Mouse (Mus musculus): ENCODE measurements around the gene Ppp2r5a. TPM values are rescaled to one million over a fixed set of nuclear protein-coding genes. Genes with fewer than 3 reads are reported as not detected.
A peak's percentile ranks its signal among the peaks of the same experiment; 100 is the strongest.

Gene Ppp2r5a
- polyA plus RNA-seq, 1 experiment from 2014 or later: 10.5 TPM

- DNase-seq (ENCODE audit: low spot score) (no peak), ATAC-seq (no peak)
- Histone ChIP-seq H3K9me3 (replicated peaks; ENCODE audit: control insufficient read depth, low read length) (no peaks in the 10 kb centered on the region), H3K27me3 (replicated peaks; ENCODE audit: control insufficient read depth, insufficient read depth, low read length) (no peaks in the 10 kb centered on the region), H3K9ac (ENCODE audit: low read length) (no peak overlapping the region), H3K27ac (ENCODE audit: low read depth, low read length) (no peak overlapping the region), H3K4me1 (ENCODE audit: control insufficient read depth, insufficient read depth, low read length) (no peaks in the 10 kb centered on the region), H3K36me3 (ENCODE audit: control insufficient read depth, insufficient read depth, low read length) (peaks cover 68% of the 10 kb centered on the region), H3K4me2 (ENCODE audit: low read length) (no peak overlapping the region), H3K4me3 (ENCODE audit: low read depth, low read length) (no peak overlapping the region)
- WGBS: 80% methylated on average over 1 of the region's 1 CpGs
These were observed 46.1 kb downstream of the Ppp2r5a start for GRCm38 (mm10) chr1:191356936-191357335.

GRCm38 (mm10) chr1:191353836-191354235 lies 49.2 kb downstream of the Ppp2r5a start:
- Histone ChIP-seq H3K4me3 (ENCODE audit: low read depth, low read length) (no peak overlapping the region), H3K36me3 (ENCODE audit: control insufficient read depth, insufficient read depth, low read length) (peaks cover 86% of the 10 kb centered on the region), H3K27me3 (replicated peaks; ENCODE audit: control insufficient read depth, insufficient read depth, low read length) (no peaks in the 10 kb centered on the region), H3K9ac (ENCODE audit: low read length) (no peak overlapping the region), H3K4me2 (ENCODE audit: low read length) (no peak overlapping the region), H3K9me3 (replicated peaks; ENCODE audit: control insufficient read depth, low read length) (no peaks in the 10 kb centered on the region), H3K27ac (ENCODE audit: low read depth, low read length) (no peak overlapping the region), H3K4me1 (ENCODE audit: control insufficient read depth, insufficient read depth, low read length) (no peaks in the 10 kb centered on the region)
- ATAC-seq (no peak), DNase-seq (ENCODE audit: low spot score) (no peak)
- WGBS: 83% methylated on average over 4 of the region's 4 CpGs

DNA sequence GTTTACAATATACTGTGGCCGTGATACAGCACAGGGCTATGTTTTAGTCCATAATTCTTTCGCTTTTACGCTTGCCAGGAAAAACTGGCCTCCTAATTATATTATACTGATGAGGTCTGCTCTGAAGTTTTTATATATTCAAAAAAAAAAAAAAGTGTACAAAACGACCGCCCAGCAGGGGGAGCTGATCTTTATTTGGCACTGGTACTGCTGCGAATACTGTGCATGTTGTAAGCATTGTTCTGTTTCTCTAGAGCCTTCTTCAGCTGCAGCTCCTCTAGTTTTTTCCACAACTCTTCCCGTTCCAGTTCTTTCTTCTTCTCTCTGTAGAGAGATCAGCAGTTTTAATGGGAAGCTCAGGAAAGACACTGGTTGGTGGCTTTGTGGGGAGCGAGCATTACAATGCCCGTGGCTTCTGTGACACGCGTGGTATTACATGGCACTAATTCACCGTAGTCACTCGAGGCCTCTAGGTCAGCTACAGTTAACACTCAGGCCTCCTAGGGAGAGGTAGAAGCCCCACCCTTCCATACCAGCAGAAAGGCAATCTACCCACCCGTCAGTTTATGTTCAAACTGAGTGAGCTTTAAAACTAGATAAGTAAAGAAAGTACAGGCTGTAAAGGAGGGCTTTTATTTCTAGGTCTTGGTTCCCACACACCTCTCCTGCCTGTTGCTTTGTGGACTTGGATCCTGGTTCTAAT lies 50.1 kb downstream of the Ppp2r5a start:
- Histone ChIP-seq H3K36me3 (ENCODE audit: control insufficient read depth, insufficient read depth, low read length) (peaks cover 84% of the 10 kb centered on the region), H3K27me3 (replicated peaks; ENCODE audit: control insufficient read depth, insufficient read depth, low read length) (no peaks in the 10 kb centered on the region), H3K4me3 (ENCODE audit: low read depth, low read length) (no peak overlapping the region), H3K27ac (ENCODE audit: low read depth, low read length) (no peak overlapping the region; the same call in 1 of the 2 replicates), H3K4me2 (ENCODE audit: low read length) (no peak overlapping the region), H3K9ac (ENCODE audit: low read length) (no peak overlapping the region), H3K4me1 (ENCODE audit: control insufficient read depth, insufficient read depth, low read length) (no peaks in the 10 kb centered on the region), H3K9me3 (replicated peaks; ENCODE audit: control insufficient read depth, low read length) (no peaks in the 10 kb centered on the region)
- peak; percentile 84 for DNase-seq (ENCODE audit: low spot score)
- 62% methylated on average over 14 of the region's 14 CpGs for WGBS
- no peak for ATAC-seq

DNA sequence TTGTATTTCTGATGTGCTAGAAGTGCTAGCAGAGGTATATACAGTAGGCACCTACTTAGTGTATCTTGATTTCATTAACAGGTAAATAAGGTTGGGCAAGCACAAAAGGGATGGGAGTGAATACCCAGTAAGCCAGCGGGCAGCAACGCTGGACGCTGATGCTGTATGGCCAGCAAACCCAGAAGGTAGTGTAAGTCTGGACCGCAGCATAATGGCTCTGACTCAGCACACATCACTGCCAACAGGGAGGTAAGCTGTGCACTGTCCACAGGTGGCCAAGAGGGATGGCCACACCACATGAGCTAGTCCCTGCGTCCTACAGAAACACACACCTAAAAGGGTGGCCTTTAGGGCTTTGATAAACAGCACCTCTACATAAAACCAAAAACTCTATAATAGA lies 52.7 kb downstream of the Ppp2r5a start:
- WGBS: 96% methylated on average over 5 of the region's 5 CpGs

DNA sequence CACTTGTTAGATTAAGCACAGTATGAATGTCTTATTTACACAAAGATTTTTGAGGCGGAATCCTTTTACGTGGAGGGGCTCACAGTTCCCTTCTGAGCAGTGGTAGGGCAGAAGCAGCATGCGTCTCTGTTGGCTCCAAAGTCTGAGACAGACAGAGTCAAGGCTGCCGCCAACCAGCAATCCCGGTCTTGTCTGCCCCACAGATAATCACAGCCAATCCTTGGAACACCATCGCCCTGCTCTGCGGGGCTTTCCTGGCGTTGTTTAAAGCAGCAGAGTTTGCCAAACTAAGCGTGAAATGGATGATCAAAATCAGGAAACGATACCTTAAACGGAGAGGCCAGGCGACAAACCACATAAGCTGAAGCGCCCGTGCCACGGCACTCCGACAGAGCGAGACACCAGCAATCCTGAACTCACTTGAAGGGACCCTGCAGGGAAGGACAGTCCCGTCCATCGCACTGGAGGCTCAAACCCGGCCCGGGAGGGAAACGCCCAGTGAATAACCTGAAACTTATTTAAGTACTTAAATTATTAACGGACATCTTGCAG lies 53.5 kb downstream of the Ppp2r5a start:
- H3K27me3 ChIP-seq (replicated peaks; ENCODE audit: control insufficient read depth, insufficient read depth, low read length): no peaks in the 10 kb centered on the region
- H3K4me1 ChIP-seq (ENCODE audit: control insufficient read depth, insufficient read depth, low read length): no peaks in the 10 kb centered on the region
- peaks cover 90% of the 10 kb centered on the region for H3K36me3 ChIP-seq (ENCODE audit: control insufficient read depth, insufficient read depth, low read length)
- 80% methylated on average over 23 of the region's 23 CpGs for WGBS
- no peaks in the 10 kb centered on the region for H3K9me3 ChIP-seq (replicated peaks; ENCODE audit: control insufficient read depth, low read length)
- no peak overlapping the region for H3K4me2 ChIP-seq (ENCODE audit: low read length)
- ATAC-seq (no peak), DNase-seq (ENCODE audit: low spot score) (peak; percentile 9)
- H3K27ac ChIP-seq (ENCODE audit: low read depth, low read length): no peak overlapping the region
- H3K9ac ChIP-seq (ENCODE audit: low read length): no peak overlapping the region; the same call in 1 of the 2 replicates
- no peak overlapping the region for H3K4me3 ChIP-seq (ENCODE audit: low read depth, low read length)

More for the DNA sequence above, 52.7 kb downstream of the Ppp2r5a start:
- H3K4me3 ChIP-seq (ENCODE audit: low read depth, low read length): no peak overlapping the region
- ATAC-seq (no peak), DNase-seq (ENCODE audit: low spot score) (no peak)
- H3K9me3 ChIP-seq (replicated peaks; ENCODE audit: control insufficient read depth, low read length): no peaks in the 10 kb centered on the region
- H3K36me3 ChIP-seq (ENCODE audit: control insufficient read depth, insufficient read depth, low read length): peaks cover 88% of the 10 kb centered on the region
- H3K27ac ChIP-seq (ENCODE audit: low read depth, low read length): no peak overlapping the region
- no peaks in the 10 kb centered on the region for H3K27me3 ChIP-seq (replicated peaks; ENCODE audit: control insufficient read depth, insufficient read depth, low read length)
- H3K4me1 ChIP-seq (ENCODE audit: control insufficient read depth, insufficient read depth, low read length): no peaks in the 10 kb centered on the region
- no peak overlapping the region for H3K4me2 ChIP-seq (ENCODE audit: low read length)
- no peak overlapping the region for H3K9ac ChIP-seq (ENCODE audit: low read length)

GRCm38 (mm10) chr1:191348996-191349395 lies 54.1 kb downstream of the Ppp2r5a start:
- Histone ChIP-seq H3K9ac (ENCODE audit: low read length) (no peak overlapping the region), H3K27me3 (replicated peaks; ENCODE audit: control insufficient read depth, insufficient read depth, low read length) (no peaks in the 10 kb centered on the region), H3K4me3 (ENCODE audit: low read depth, low read length) (no peak overlapping the region), H3K9me3 (replicated peaks; ENCODE audit: control insufficient read depth, low read length) (no peaks in the 10 kb centered on the region), H3K4me2 (ENCODE audit: low read length) (no peak overlapping the region), H3K36me3 (ENCODE audit: control insufficient read depth, insufficient read depth, low read length) (peaks cover 88% of the 10 kb centered on the region), H3K27ac (ENCODE audit: low read depth, low read length) (no peak overlapping the region), H3K4me1 (ENCODE audit: control insufficient read depth, insufficient read depth, low read length) (no peaks in the 10 kb centered on the region)
- WGBS: 66% methylated on average over 5 of the region's 5 CpGs
- no peak for DNase-seq (ENCODE audit: low spot score)
- ATAC-seq: no peak

- H3K27me3 ChIP-seq (replicated peaks; ENCODE audit: control insufficient read depth, insufficient read depth, low read length): no peaks in the 10 kb centered on the region
- H3K36me3 ChIP-seq (ENCODE audit: control insufficient read depth, insufficient read depth, low read length): peaks cover 88% of the 10 kb centered on the region
- WGBS: 83% methylated on average over 2 of the region's 2 CpGs
- no peak for ATAC-seq
- H3K4me3 ChIP-seq (ENCODE audit: low read depth, low read length): no peak overlapping the region
- H3K27ac ChIP-seq (ENCODE audit: low read depth, low read length): no peak overlapping the region
- H3K4me1 ChIP-seq (ENCODE audit: control insufficient read depth, insufficient read depth, low read length): no peaks in the 10 kb centered on the region
- H3K4me2 ChIP-seq (ENCODE audit: low read length): no peak overlapping the region
- no peak for DNase-seq (ENCODE audit: low spot score)
- H3K9me3 ChIP-seq (replicated peaks; ENCODE audit: control insufficient read depth, low read length): no peaks in the 10 kb centered on the region
- no peak overlapping the region for H3K9ac ChIP-seq (ENCODE audit: low read length)
These were observed 54.5 kb downstream of the Ppp2r5a start for GRCm38 (mm10) chr1:191348592-191348991.

DNA sequence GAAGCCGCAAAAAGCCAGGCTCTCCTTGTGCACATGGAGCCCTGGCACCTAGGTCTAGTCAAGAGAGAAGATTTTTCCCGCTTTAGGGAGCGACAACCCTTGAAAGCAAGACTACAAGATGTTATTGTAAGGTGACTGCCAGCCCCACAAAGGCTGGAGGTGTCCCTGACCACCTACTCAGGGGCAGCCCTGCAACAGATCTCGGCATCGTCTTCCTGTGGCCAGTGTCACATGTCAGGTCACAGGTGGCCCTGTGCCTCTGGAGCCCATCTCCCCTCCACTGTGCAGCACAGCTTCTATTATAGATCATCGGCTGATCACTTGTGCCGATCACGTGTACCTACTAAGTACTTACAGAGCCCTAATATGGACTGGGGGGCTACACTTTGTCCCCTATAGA lies 55.5 kb downstream of the Ppp2r5a start:
- DNase-seq (ENCODE audit: low spot score): no peak
- H3K9me3 ChIP-seq (replicated peaks; ENCODE audit: control insufficient read depth, low read length): no peaks in the 10 kb centered on the region
- no peak overlapping the region for H3K9ac ChIP-seq (ENCODE audit: low read length)
- no peak overlapping the region for H3K27ac ChIP-seq (ENCODE audit: low read depth, low read length)
- no peaks in the 10 kb centered on the region for H3K4me1 ChIP-seq (ENCODE audit: control insufficient read depth, insufficient read depth, low read length)
- no peak for ATAC-seq
- H3K27me3 ChIP-seq (replicated peaks; ENCODE audit: control insufficient read depth, insufficient read depth, low read length): no peaks in the 10 kb centered on the region
- 93% methylated on average over 8 of the region's 8 CpGs for WGBS
- H3K4me3 ChIP-seq (ENCODE audit: low read depth, low read length): no peak overlapping the region
- H3K36me3 ChIP-seq (ENCODE audit: control insufficient read depth, insufficient read depth, low read length): peaks cover 90% of the 10 kb centered on the region
- no peak overlapping the region for H3K4me2 ChIP-seq (ENCODE audit: low read length)

GRCm38 (mm10) chr1:191340530-191340929 lies 62.5 kb downstream of the Ppp2r5a start:
- H3K4me1 ChIP-seq (ENCODE audit: control insufficient read depth, insufficient read depth, low read length): no peaks in the 10 kb centered on the region
- no peaks in the 10 kb centered on the region for H3K27me3 ChIP-seq (replicated peaks; ENCODE audit: control insufficient read depth, insufficient read depth, low read length)
- no peaks in the 10 kb centered on the region for H3K9me3 ChIP-seq (replicated peaks; ENCODE audit: control insufficient read depth, low read length)
- H3K27ac ChIP-seq (ENCODE audit: low read depth, low read length): no peak overlapping the region
- H3K4me2 ChIP-seq (ENCODE audit: low read length): no peak overlapping the region
- DNase-seq (ENCODE audit: low spot score) (no peak), ATAC-seq (no peak)
- 91% methylated on average over 4 of the region's 4 CpGs for WGBS
- no peak overlapping the region for H3K4me3 ChIP-seq (ENCODE audit: low read depth, low read length)
- H3K36me3 ChIP-seq (ENCODE audit: control insufficient read depth, insufficient read depth, low read length): peaks cover 84% of the 10 kb centered on the region
- H3K9ac ChIP-seq (ENCODE audit: low read length): no peak overlapping the region

Data from forebrain, embryonic 14.5 days (tissue).